Mouse (Mus musculus) brain, embryonic 14.5 days (tissue): Measurements from ENCODE around the gene Adamts7.

Experiments
- CTCF ChIP-seq: fragments of 200-500 bp; IDR thresholded peaks from 2 replicates; pipeline ENCODE4 v1.5.1; 2012; ENCODE audit warnings: inconsistent platforms, mild to moderate bottlenecking, moderate library complexity, borderline replicate concordance; ENCODE audit not compliant: insufficient read depth, insufficient read length; ENCODE audit errors: extremely low read depth
- POLR2A ChIP-seq: fragments of 200-500 bp; IDR thresholded peaks from 2 replicates; pipeline ENCODE4 v1.6.1; 2012; ENCODE audit warnings: mild to moderate bottlenecking, inconsistent platforms, borderline replicate concordance; ENCODE audit not compliant: poor library complexity, insufficient read depth, insufficient read length, severe bottlenecking; ENCODE audit errors: extremely low read depth

GRCm38 (mm10) chr9:90226081-90226741 lies 63.3 kb downstream of the Adamts7 start:
- TF ChIP-seq CTCF, result no peak
- TF ChIP-seq POLR2A, result no peak
